Mouse (Mus musculus): ENCODE results near the gene Gm21973.

Gm21973 gene

GRCm38 (mm10) chr15:10399795-10400194 is 74.6 kb downstream of the Gm21973 start:
- no peak for DNase-seq (ENCODE audit: low read depth, low spot score)

GRCm38 (mm10) chr15:10400415-10400814 is 75.2 kb downstream of the Gm21973 start:
- no peak for DNase-seq (ENCODE audit: low read depth, low spot score)

- DNase-seq (ENCODE audit: low read depth, low spot score): no peak
Observed at GRCm38 (mm10) chr15:10409842-10410241, 84.7 kb downstream of the Gm21973 start.

- no peak for DNase-seq (ENCODE audit: low read depth, low spot score)
Observed at GRCm38 (mm10) chr15:10410881-10411280, 85.7 kb downstream of the Gm21973 start.

- DNase-seq (ENCODE audit: low read depth, low spot score): no peak
Observed at GRCm38 (mm10) chr15:10413656-10414055, 88.5 kb downstream of the Gm21973 start.

GRCm38 (mm10) chr15:10421138-10421784 is 96.1 kb downstream of the Gm21973 start:
- no peak for DNase-seq (ENCODE audit: low read depth, low spot score)

GRCm38 (mm10) chr15:10421785-10422144 is 96.6 kb downstream of the Gm21973 start:
- no peak for DNase-seq (ENCODE audit: low read depth, low spot score)
